Mouse (Mus musculus) forebrain, embryonic 16.5 days (tissue): ENCODE results near the gene Zfp986. TPM values are rescaled to one million over a fixed set of nuclear protein-coding genes. Genes with fewer than 3 reads are reported as not detected.
"Not testable (repeated sequence)": the region's sequence is repeated elsewhere in the genome, so short reads cannot be mapped to it uniquely, and the experiment has no call there.

Experiments used
- ATAC-seq: fragments of 200-750 bp; cut with Nextera tagmentation; 2 replicates; pipeline ENCODE4 v1.8.0; 2017; ENCODE audit warnings: mild to moderate bottlenecking, moderate library complexity
- H3K27ac ChIP-seq: fragments of 300-500 bp; sonication (generic); 2 replicates; pipeline ENCODE4 v1.5.1; 2014; ENCODE audit warnings: low read length, control low read depth
- H3K27me3 ChIP-seq: fragments of 300-500 bp; sonication (generic); replicated peaks from 2 replicates; pipeline ENCODE4 v1.6.1; 2014; ENCODE audit warnings: low read length; ENCODE audit not compliant: control insufficient read depth, insufficient read depth
- H3K36me3 ChIP-seq: fragments of 300-500 bp; sonication (generic); 2 replicates; pipeline ENCODE4 v1.6.1; 2014; ENCODE audit not compliant: control insufficient read depth, insufficient read depth
- H3K4me1 ChIP-seq: fragments of 300-500 bp; sonication (generic); replicated peaks from 2 replicates; pipeline ENCODE4 v1.6.1; 2014; ENCODE audit warnings: low read length; ENCODE audit not compliant: control insufficient read depth, insufficient read depth
- H3K4me2 ChIP-seq: fragments of 300-500 bp; sonication (generic); 2 replicates; pipeline ENCODE4 v1.6.1; 2014; ENCODE audit warnings: mild to moderate bottlenecking, low read length, control low read depth
- H3K4me3 ChIP-seq: fragments of 300-500 bp; sonication (generic); replicated peaks from 2 replicates; pipeline ENCODE4 v1.5.1; 2014; ENCODE audit warnings: mild to moderate bottlenecking, low read length, control low read depth
- H3K9ac ChIP-seq: fragments of 300-500 bp; sonication (generic); replicated peaks from 2 replicates; pipeline ENCODE4 v1.6.1; 2014; ENCODE audit warnings: low read depth, low read length, control low read depth
- H3K9me3 ChIP-seq: fragments of 300-500 bp; sonication (generic); 2 replicates; pipeline ENCODE4 v1.6.1; 2016; ENCODE audit warnings: low read length; ENCODE audit not compliant: control insufficient read depth
- WGBS: fragments of 180-500 bp; shearing (Covaris S2); extraction: QIAGEN DNeasy Blood & Tissue Kit; methylation state at CpG from one replicate; pipeline ENCODE4 v1.1.7; 2014; 5-methylcytosine and 5-hydroxymethylcytosine counted together
- polyA plus RNA-seq: library from polyadenylated mRNA; unstranded; fragments of >200 nt; fragmentation: Nextera tagmentation; extraction: Ambion mirVana; gene quantifications from 2 replicates; pipeline ENCODE4 v1.2.1, GENCODE M21; 2015

The Zfp986 gene
- polyA plus RNA-seq, 1 experiment from 2014 or later: 0.19 TPM

DNA sequence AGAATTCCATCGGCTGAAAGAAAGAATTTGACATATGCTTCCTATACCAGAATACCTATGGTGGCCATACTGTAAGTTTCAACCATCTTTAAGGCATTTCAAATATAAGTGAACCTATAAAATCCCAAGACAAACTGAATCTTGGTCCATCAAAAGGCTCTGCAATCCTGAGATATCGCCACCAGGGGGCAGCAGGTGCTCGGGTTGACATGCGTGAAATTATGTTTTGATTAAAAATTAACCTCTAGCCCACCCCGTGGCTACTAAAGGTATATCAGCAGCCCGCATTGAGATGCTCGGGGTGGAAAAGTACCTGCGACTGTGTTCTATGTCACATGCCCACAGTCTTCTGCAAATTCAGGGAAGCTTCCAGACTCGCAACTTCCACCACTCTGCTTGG is 17.2 kb upstream of the Zfp986 start:
- not testable (repeated sequence) for H3K27ac ChIP-seq, H3K4me1 ChIP-seq
- WGBS: 63% methylated on average over 6 of the region's 9 CpGs

DNA sequence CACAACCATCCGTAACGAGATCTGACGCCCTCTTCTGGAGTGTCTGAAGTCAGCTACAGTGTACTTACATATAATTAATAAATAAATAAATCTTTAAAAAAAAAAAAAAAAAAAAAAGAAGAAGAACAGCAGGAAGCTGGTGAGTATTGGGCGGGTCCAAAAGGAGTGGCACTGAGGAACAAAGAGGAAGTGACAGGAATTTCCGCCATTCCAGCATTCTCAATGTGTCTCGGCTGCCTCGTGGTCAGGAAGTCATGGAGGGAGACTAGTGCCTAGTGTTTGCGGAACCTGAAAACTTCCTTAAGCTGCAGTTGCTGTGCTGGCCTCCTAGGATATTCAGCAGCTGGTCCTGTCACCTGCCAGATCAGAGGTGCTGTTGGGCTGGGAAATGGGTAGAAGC is 4.7 kb upstream of the Zfp986 start:
- H3K9me3 ChIP-seq, ATAC-seq: not testable (repeated sequence)

More for the DNA sequence above, 17.2 kb upstream of the Zfp986 start:
- H3K4me3 ChIP-seq, H3K27me3 ChIP-seq, ATAC-seq, H3K36me3 ChIP-seq, H3K9ac ChIP-seq, H3K4me2 ChIP-seq, H3K9me3 ChIP-seq: not testable (repeated sequence)

More for the DNA sequence above, 4.7 kb upstream of the Zfp986 start:
- H3K4me3 ChIP-seq, H3K4me2 ChIP-seq, H3K27ac ChIP-seq, H3K27me3 ChIP-seq, H3K9ac ChIP-seq, H3K4me1 ChIP-seq, H3K36me3 ChIP-seq: not testable (repeated sequence)
- WGBS: 83% methylated on average over 5 of the region's 8 CpGs

Other genes starting within 250 kb of the Zfp986 start
- not detected in 2 replicates for gene Zfp980, start 198.1 kb upstream of the Zfp986 start, polyA plus RNA-seq
- gene Zfp987, start 228.5 kb downstream of the Zfp986 start, polyA plus RNA-seq: not detected in 2 replicates